Comparison of ENCODE assay signal across 12 mouse cellular contexts in genomic region chr5:123416566-123417518, GRCm38 (mm10). TPM values are rescaled to one million over a fixed set of nuclear protein-coding genes. Genes with fewer than 3 reads are reported as not detected.
DNase-seq lines count a peak whose midpoint lies in the region; ATAC-seq and TF ChIP-seq lines count a peak whose summit lies in the region.
"Had no signal": no experiment of that assay in that cellular context is flagged by ENCODE, and none has a peak within 500 bp of the region (broad histone marks: within the 10 kb centered on the region; RNA-seq: fewer than 3 reads in every experiment).

No protein-coding gene starts in this region.

- no peaks in the 10 kb centered on the region for H3K9me3 ChIP-seq in lung, embryonic 14.5 days (ENCODE audit: low read depth, low read length)
- no peaks in the 10 kb centered on the region for H3K9me3 ChIP-seq in neural tube, embryonic 14.5 days (ENCODE audit: control insufficient read depth, low read length)
- H3K9me3 ChIP-seq: liver, embryonic 15.5 days; midbrain, embryonic 12.5 days had no signal

- no peak overlapping the region for H3K4me2 ChIP-seq in lung, embryonic 14.5 days
- H3K4me2 ChIP-seq in neural tube, embryonic 14.5 days (ENCODE audit: low read depth, low read length) = no peak overlapping the region
- H3K4me2 ChIP-seq: liver, embryonic 15.5 days; midbrain, embryonic 12.5 days had no signal

- no peak overlapping the region for H3K9ac ChIP-seq in lung, embryonic 14.5 days
- no peak overlapping the region for H3K9ac ChIP-seq in neural tube, embryonic 14.5 days (replicated peaks; ENCODE audit: low read depth, low read length)
- H3K9ac ChIP-seq: liver, embryonic 15.5 days; midbrain, embryonic 12.5 days had no signal

- peaks cover 18% of the 10 kb centered on the region for H3K4me1 ChIP-seq in lung, embryonic 14.5 days (ENCODE audit: insufficient read depth)
- H3K4me1 ChIP-seq in neural tube, embryonic 14.5 days (ENCODE audit: control insufficient read depth, insufficient read depth, low read length) = peaks cover 11% of the 10 kb centered on the region

- no peaks in the 10 kb centered on the region for H3K27me3 ChIP-seq in lung, embryonic 14.5 days (ENCODE audit: insufficient read depth, low read length)
- no peaks in the 10 kb centered on the region for H3K27me3 ChIP-seq in neural tube, embryonic 14.5 days (ENCODE audit: control insufficient read depth, insufficient read depth, low read length)
- H3K27me3 ChIP-seq: liver, embryonic 15.5 days had no signal

- peak; percentile 96 for DNase-seq in heart, adult 11 months
- no peak for DNase-seq in heart, adult 8-10 months (ENCODE audit: low spot score)
- DNase-seq in lung, embryonic 14.5 days = no peak
- no peak for DNase-seq in lung, postnatal 36 days
- DNase-seq in gastrocnemius, adult 8-10 months (ENCODE audit: low spot score in 2 of 2) = peak; percentile 61 to 82
- no peak for DNase-seq in frontal cortex, adult 2 months (ENCODE audit: extremely low spot score in 1 of 2, low spot score in 1 of 2)
- no peak for DNase-seq in adipocyte (ENCODE audit: low spot score)
- DNase-seq: right cerebral cortex, postnatal 14 days; thymus, postnatal 36 days had no signal

- TF ChIP-seq CTCF in lung, embryonic 14.5 days (IDR thresholded peaks at IDR 0.05; ENCODE audit: low read depth) = no peak

- H3K36me3 ChIP-seq in lung, embryonic 14.5 days (ENCODE audit: insufficient read depth) = no peaks in the 10 kb centered on the region
- H3K36me3 ChIP-seq in neural tube, embryonic 14.5 days (ENCODE audit: control insufficient read depth, insufficient read depth, low read length) = no peaks in the 10 kb centered on the region
- H3K36me3 ChIP-seq: liver, embryonic 15.5 days; midbrain, embryonic 12.5 days had no signal

- peak overlapping the region; percentile 36; the same call in 1 of the 2 replicates for H3K27ac ChIP-seq in lung, embryonic 14.5 days (ENCODE audit: low read depth)
- peak overlapping the region; percentile 10; the same call in 1 of the 2 replicates for H3K27ac ChIP-seq in neural tube, embryonic 14.5 days (ENCODE audit: low read depth, low read length)
- H3K27ac ChIP-seq: liver, embryonic 15.5 days; midbrain, embryonic 12.5 days had no signal

- WGBS in lung, embryonic 14.5 days = 64% methylated on average over 8 of the region's 8 CpGs
- WGBS in neural tube, embryonic 14.5 days = 59% methylated on average over 8 of the region's 8 CpGs

- H3K4me3 ChIP-seq in lung, embryonic 14.5 days (ENCODE audit: low read depth, low read length) = no peak overlapping the region
- no peak overlapping the region for H3K4me3 ChIP-seq in neural tube, embryonic 14.5 days (ENCODE audit: low read depth, low read length)
- H3K4me3 ChIP-seq: liver, embryonic 15.5 days; midbrain, embryonic 12.5 days had no signal

- ATAC-seq in lung, embryonic 14.5 days (ENCODE audit: insufficient read depth) = no peak
- ATAC-seq in neural tube, embryonic 14.5 days (ENCODE audit: low read depth) = no peak

RNA-seq across cellular contexts. Expression of gene Mlxip, which starts 22.2 kb away (rescaled TPM):
- 10 to 100 TPM; 23.4 to 30.6 (median 27.3) TPM for total RNA-seq in heart, adult 8-10 months (2022)
- polyA plus RNA-seq in lung, embryonic 14.5 days (2014; fragmentation: Nextera tagmentation; extraction: Ambion mirVana) = 27.3 and 27.7 TPM in 2 replicates
- 10 to 100 TPM; 62.2 to 81.0 (median 63.8) TPM for total RNA-seq in gastrocnemius, adult 8-10 months (2022)
- polyA plus RNA-seq in neural tube, embryonic 14.5 days (2014; fragmentation: Nextera tagmentation; extraction: Ambion mirVana) = 24.4 and 26.7 TPM in 2 replicates
- polyA plus RNA-seq in frontal cortex, adult 2 months (2012; rRNA removed) = 18.5 and 19.4 TPM in 2 replicates

Comparison
In these comparisons a context has a peak if more than half of its experiments do, and no peak if none do; other contexts are left out.
1. DNase-seq: peak in heart, adult 11 months (single experiment) and gastrocnemius, adult 8-10 months (2 of 2); none in heart, adult 8-10 months (single experiment), lung, embryonic 14.5 days (single experiment), lung, postnatal 36 days (single experiment), frontal cortex, adult 2 months (0 of 2) and adipocyte (single experiment).